Mouse (Mus musculus) embryonic facial prominence, embryonic 10.5 days (tissue): ENCODE results near the gene Magi3. TPM values are rescaled to one million over a fixed set of nuclear protein-coding genes. Genes with fewer than 3 reads are reported as not detected.
A peak's percentile ranks its signal among the peaks of the same experiment; 100 is the strongest.

Experiments used
- DNase-seq: peaks from one replicate; pipeline ENCODE4 v3.0.0-alpha.2; 2017; ENCODE audit warnings: low spot score
- H3K27ac ChIP-seq: fragments of 300-500 bp; sonication (generic); replicated peaks from 2 replicates; pipeline ENCODE4 v1.5.1; 2016; ENCODE audit warnings: mild to moderate bottlenecking
- H3K27me3 ChIP-seq: fragments of 300-500 bp; sonication (generic); replicated peaks from 2 replicates; pipeline ENCODE4 v1.6.1; 2016; ENCODE audit warnings: low read depth, mild to moderate bottlenecking; ENCODE audit not compliant: poor library complexity, severe bottlenecking
- H3K36me3 ChIP-seq: fragments of 300-500 bp; sonication (generic); replicated peaks from 2 replicates; pipeline ENCODE4 v1.6.1; 2016; ENCODE audit warnings: mild to moderate bottlenecking, moderate library complexity
- H3K4me1 ChIP-seq: fragments of 300-500 bp; sonication (generic); 2 replicates; pipeline ENCODE4 v1.6.1; 2016
- H3K4me3 ChIP-seq: fragments of 300-500 bp; sonication (generic); 2 replicates; pipeline ENCODE4 v1.5.1; 2016; ENCODE audit warnings: mild to moderate bottlenecking, moderate library complexity
- H3K9me3 ChIP-seq: fragments of 300-500 bp; sonication (generic); 2 replicates; pipeline ENCODE4 v1.6.1; 2016; ENCODE audit warnings: mild to moderate bottlenecking
- WGBS: fragments of 180-500 bp; shearing (Covaris S2); methylation state at CpG from one replicate; pipeline ENCODE4 v1.1.7; 2016; 5-methylcytosine and 5-hydroxymethylcytosine counted together
- polyA plus RNA-seq: library from polyadenylated mRNA; unstranded; fragments of >200 nt; fragmentation: Nextera tagmentation; extraction: Ambion mirVana; gene quantifications from 2 replicates; pipeline ENCODE4 v1.2.1, GENCODE M21; 2016

The Magi3 gene
- polyA plus RNA-seq, 1 experiment from 2014 or later, result 4.0 TPM

- H3K4me1 ChIP-seq, result no peaks in the 10 kb centered on the region
- 82% methylated on average over 5 of the region's 5 CpGs for WGBS
- H3K27me3 ChIP-seq, result no peaks in the 10 kb centered on the region
- H3K36me3 ChIP-seq, result peaks cover 4% of the 10 kb centered on the region
- H3K9me3 ChIP-seq, result no peaks in the 10 kb centered on the region
- H3K27ac ChIP-seq, result no peak overlapping the region
- DNase-seq, result no peak
- no peak overlapping the region for H3K4me3 ChIP-seq
Observed at GRCm38 (mm10) chr3:104092759-104093158, 127.4 kb downstream of the Magi3 start.

GRCm38 (mm10) chr3:104082031-104082430 lies 138.1 kb downstream of the Magi3 start:
- Histone ChIP-seq H3K27me3 (no peaks in the 10 kb centered on the region), H3K9me3 (no peaks in the 10 kb centered on the region), H3K27ac (no peak overlapping the region), H3K4me3 (no peak overlapping the region), H3K4me1 (no peaks in the 10 kb centered on the region), H3K36me3 (peaks cover 6% of the 10 kb centered on the region)
- WGBS, result 75% methylated on average over 1 of the region's 1 CpGs
- DNase-seq, result no peak

- Histone ChIP-seq H3K36me3 (peaks cover 6% of the 10 kb centered on the region), H3K9me3 (no peaks in the 10 kb centered on the region), H3K4me3 (no peak overlapping the region), H3K27me3 (no peaks in the 10 kb centered on the region), H3K27ac (no peak overlapping the region), H3K4me1 (no peaks in the 10 kb centered on the region)
- DNase-seq, result no peak
Observed at GRCm38 (mm10) chr3:104078725-104079124, 141.4 kb downstream of the Magi3 start.

- Histone ChIP-seq H3K27ac (no peak overlapping the region), H3K36me3 (no peaks in the 10 kb centered on the region), H3K4me3 (no peak overlapping the region), H3K9me3 (no peaks in the 10 kb centered on the region), H3K27me3 (no peaks in the 10 kb centered on the region), H3K4me1 (no peaks in the 10 kb centered on the region)
- DNase-seq, result no peak
Observed at GRCm38 (mm10) chr3:104069395-104069794, 150.8 kb downstream of the Magi3 start.

GRCm38 (mm10) chr3:104059001-104059622 lies 161.1 kb downstream of the Magi3 start:
- no peaks in the 10 kb centered on the region for H3K9me3 ChIP-seq
- 60% methylated on average over 6 of the region's 6 CpGs for WGBS

GRCm38 (mm10) chr3:104032747-104033146 lies 187.4 kb downstream of the Magi3 start:
- H3K27ac ChIP-seq, result no peak overlapping the region
- no peaks in the 10 kb centered on the region for H3K27me3 ChIP-seq
- no peak overlapping the region for H3K4me3 ChIP-seq
- H3K36me3 ChIP-seq, result no peaks in the 10 kb centered on the region; the same call in 1 of the 2 replicates
- no peaks in the 10 kb centered on the region for H3K9me3 ChIP-seq
- WGBS, result 90% methylated on average over 1 of the region's 1 CpGs
- DNase-seq, result no peak
- no peaks in the 10 kb centered on the region for H3K4me1 ChIP-seq

More at GRCm38 (mm10) chr3:104059001-104059622, 161.1 kb downstream of the Magi3 start:
- Histone ChIP-seq H3K4me1 (peaks cover 11% of the 10 kb centered on the region), H3K27me3 (no peaks in the 10 kb centered on the region), H3K36me3 (no peaks in the 10 kb centered on the region), H3K4me3 (no peak overlapping the region), H3K27ac (no peak overlapping the region)
- DNase-seq, result peak; percentile 12

- no peaks in the 10 kb centered on the region for H3K4me1 ChIP-seq
- no peak overlapping the region for H3K4me3 ChIP-seq
- DNase-seq, result no peak
- no peaks in the 10 kb centered on the region; the same call in 1 of the 2 replicates for H3K36me3 ChIP-seq
- no peaks in the 10 kb centered on the region for H3K27me3 ChIP-seq
- 91% methylated on average over 1 of the region's 1 CpGs for WGBS
- no peak overlapping the region for H3K27ac ChIP-seq
- H3K9me3 ChIP-seq, result no peaks in the 10 kb centered on the region
Observed at GRCm38 (mm10) chr3:104032086-104032485, 188.1 kb downstream of the Magi3 start.

- Histone ChIP-seq H3K9me3 (no peaks in the 10 kb centered on the region), H3K27me3 (no peaks in the 10 kb centered on the region), H3K27ac (no peak overlapping the region), H3K36me3 (peaks cover 31% of the 10 kb centered on the region), H3K4me3 (no peak overlapping the region), H3K4me1 (no peaks in the 10 kb centered on the region)
- no peak for DNase-seq
- 72% methylated on average over 3 of the region's 3 CpGs for WGBS
Observed at GRCm38 (mm10) chr3:104026938-104027337, 193.2 kb downstream of the Magi3 start.

GRCm38 (mm10) chr3:104020101-104020500 lies 200.1 kb downstream of the Magi3 start:
- no peak overlapping the region for H3K27ac ChIP-seq
- DNase-seq, result no peak
- H3K27me3 ChIP-seq, result no peaks in the 10 kb centered on the region
- H3K4me3 ChIP-seq, result no peak overlapping the region
- no peaks in the 10 kb centered on the region for H3K9me3 ChIP-seq
- WGBS, result 83% methylated on average over 12 of the region's 12 CpGs
- peaks cover 65% of the 10 kb centered on the region for H3K36me3 ChIP-seq
- H3K4me1 ChIP-seq, result no peaks in the 10 kb centered on the region

GRCm38 (mm10) chr3:104019453-104019852 lies 200.7 kb downstream of the Magi3 start:
- no peak for DNase-seq
- Histone ChIP-seq H3K36me3 (peaks cover 72% of the 10 kb centered on the region), H3K27me3 (no peaks in the 10 kb centered on the region), H3K4me1 (no peaks in the 10 kb centered on the region), H3K9me3 (no peaks in the 10 kb centered on the region), H3K4me3 (no peak overlapping the region), H3K27ac (no peak overlapping the region)
- WGBS, result 73% methylated on average over 4 of the region's 4 CpGs

GRCm38 (mm10) chr3:104017931-104018330 lies 202.2 kb downstream of the Magi3 start:
- Histone ChIP-seq H3K9me3 (no peaks in the 10 kb centered on the region), H3K4me3 (no peak overlapping the region), H3K36me3 (peaks cover 69% of the 10 kb centered on the region), H3K27ac (no peak overlapping the region), H3K4me1 (no peaks in the 10 kb centered on the region), H3K27me3 (no peaks in the 10 kb centered on the region)
- WGBS, result 88% methylated on average over 3 of the region's 3 CpGs
- DNase-seq, result no peak

GRCm38 (mm10) chr3:104011972-104012371 lies 208.2 kb downstream of the Magi3 start:
- no peak for DNase-seq
- no peak overlapping the region for H3K4me3 ChIP-seq
- WGBS, result 88% methylated on average over 2 of the region's 2 CpGs
- H3K36me3 ChIP-seq, result peaks cover 60% of the 10 kb centered on the region
- H3K4me1 ChIP-seq, result no peaks in the 10 kb centered on the region
- no peaks in the 10 kb centered on the region for H3K27me3 ChIP-seq
- no peaks in the 10 kb centered on the region for H3K9me3 ChIP-seq
- H3K27ac ChIP-seq, result no peak overlapping the region

GRCm38 (mm10) chr3:104009924-104010662 lies 210.1 kb downstream of the Magi3 start:
- Histone ChIP-seq H3K27me3 (no peaks in the 10 kb centered on the region), H3K36me3 (peaks cover 60% of the 10 kb centered on the region), H3K4me3 (no peak overlapping the region), H3K4me1 (no peaks in the 10 kb centered on the region), H3K9me3 (no peaks in the 10 kb centered on the region), H3K27ac (no peak overlapping the region)
- 86% methylated on average over 5 of the region's 5 CpGs for WGBS
- DNase-seq, result no peak
